Mouse (Mus musculus) heart, postnatal 36 days (tissue): Measurements from ENCODE around the gene Ifit3b. TPM values are rescaled to one million over a fixed set of nuclear protein-coding genes. Genes with fewer than 3 reads are reported as not detected.

Experiments
- total RNA-seq, 2 experiments: library from RNA; stranded (reverse); gene quantifications; 2 replicates each; pipeline ENCODE4 v1.2.3; 2021

Ifit3b gene
- total RNA-seq, 2 experiments from 2014 or later, result 1.8 to 3.5 TPM

Other genes starting within 250 kb of the Ifit3b start
- gene Ch25h, start 132.8 kb upstream of the Ifit3b start, total RNA-seq, result under 1 TPM; 0.28 to 0.49 TPM
- 10 to 100 TPM; 28.0 to 28.4 TPM for gene Lipa, start 80.5 kb upstream of the Ifit3b start, total RNA-seq
- 1 to 10 TPM; 5.8 to 6.5 TPM for gene Ifit2, start 57.3 kb upstream of the Ifit3b start, total RNA-seq
- gene Ifit3, start 24.4 kb upstream of the Ifit3b start, total RNA-seq, result 1 to 10 TPM; 4.2 to 9.2 TPM
- 1 to 10 TPM; 1.1 to 1.9 TPM for gene Ifit1bl1, start 6.0 kb upstream of the Ifit3b start, total RNA-seq
- 1 to 10 TPM; 1.1 to 1.2 TPM for gene Ifit1bl2, start 32.8 kb downstream of the Ifit3b start, total RNA-seq
- 1 to 10 TPM; 2.0 to 3.5 TPM for gene Ifit1, start 32.9 kb downstream of the Ifit3b start, total RNA-seq
- gene Slc16a12, start 139.3 kb downstream of the Ifit3b start, total RNA-seq, result 1 to 10 TPM; 1.7 to 1.9 TPM